Mouse (Mus musculus) liver, embryonic 14.5 days (tissue): Measurements from ENCODE around the gene Kcnj16.

Source experiments
- CTCF ChIP-seq: IDR thresholded peaks from 2 replicates; pipeline ENCODE4 v1.5.1; 2016; ENCODE audit warnings: antibody characterized with exemption, low read depth, control low read depth
- EP300 ChIP-seq: IDR thresholded peaks from 2 replicates; pipeline ENCODE4 v1.6.1; 2016; ENCODE audit warnings: antibody characterized with exemption, low read depth

GRCm38 (mm10) chr11:111059440-111059839 is 91.6 kb downstream of the Kcnj16 start:
- TF ChIP-seq CTCF (no peak), EP300 (no peak)
